Mouse (Mus musculus): ENCODE measurements around the gene Tmem208.
"Not testable (repeated sequence)": the region's sequence is repeated elsewhere in the genome, so short reads cannot be mapped to it uniquely, and the experiment has no call there.

Gene Tmem208

GRCm38 (mm10) chr8:105326141-105326672 is at the start of gene Tmem208, which contains the start of gene Lrrc29:
Gene Tmem208 (plus strand): TSS chr8:105326354.
Gene Lrrc29 (minus strand): TSS chr8:105326278.
- ATAC-seq (ENCODE audit: low TSS enrichment): peak; percentile 94

DNA sequence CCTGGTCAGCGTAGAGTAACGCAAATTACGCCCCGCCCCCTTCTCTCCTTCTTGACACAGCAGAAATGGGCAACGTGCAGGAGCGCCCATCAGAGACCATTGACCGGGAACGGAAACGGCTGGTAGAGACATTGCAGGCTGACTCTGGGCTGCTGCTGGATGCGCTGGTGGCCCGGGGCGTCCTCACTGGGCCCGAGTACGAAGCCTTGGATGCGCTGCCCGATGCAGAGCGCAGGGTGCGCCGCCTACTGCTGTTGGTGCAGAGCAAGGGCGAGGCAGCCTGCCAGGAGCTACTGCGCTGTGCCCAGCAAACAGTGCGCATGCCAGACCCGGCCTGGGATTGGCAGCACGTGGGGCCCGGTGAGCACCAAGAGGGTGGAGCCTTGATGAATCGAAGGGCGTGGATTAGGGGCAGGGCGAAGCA is 47.2 kb upstream of the Tmem208 start:
- ATAC-seq (ENCODE audit: low TSS enrichment): peak; percentile 66

DNA sequence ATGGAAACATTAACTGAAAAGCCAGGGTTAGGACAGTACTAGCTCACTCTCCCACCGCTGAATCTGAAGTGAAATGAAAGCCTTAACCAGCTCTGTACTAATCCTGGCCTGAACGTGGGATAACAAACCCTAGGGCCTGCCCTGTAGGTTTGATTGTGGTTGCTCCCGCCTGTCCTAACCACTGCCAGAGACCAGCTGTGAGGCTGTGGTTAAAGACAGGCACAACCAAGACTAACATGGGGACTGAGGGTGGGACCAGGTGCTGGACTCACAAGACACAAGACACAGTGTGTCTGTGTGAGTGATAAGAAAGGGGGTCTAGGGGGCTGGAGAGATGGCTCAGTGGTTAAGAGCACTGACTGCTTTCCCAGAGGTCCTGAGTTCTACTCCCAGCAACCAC is 45.6 kb upstream of the Tmem208 start:
- no peak for ATAC-seq (ENCODE audit: low TSS enrichment)

DNA sequence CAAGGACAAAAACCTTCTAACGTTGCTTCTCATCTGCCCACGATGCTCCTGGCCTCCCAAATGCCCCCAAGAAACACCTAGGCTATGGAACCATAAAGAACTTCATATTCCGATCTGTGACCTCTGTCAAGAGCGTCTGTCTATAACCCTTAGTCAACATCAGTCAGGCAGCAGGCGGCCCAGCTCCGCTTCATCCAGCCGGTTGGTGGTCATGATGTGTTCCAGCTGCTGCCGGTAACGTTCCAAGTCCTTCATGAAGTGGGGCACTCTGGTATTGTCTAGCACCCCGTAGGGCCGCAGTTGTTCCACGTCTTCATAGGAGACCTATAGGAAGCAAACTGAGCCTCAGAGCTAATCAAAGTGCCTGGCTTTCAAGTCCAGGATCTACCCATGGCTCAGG is 44.3 kb upstream of the Tmem208 start:
- ATAC-seq (ENCODE audit: low TSS enrichment): no peak

- no peak for ATAC-seq (ENCODE audit: low TSS enrichment)
Measured at GRCm38 (mm10) chr8:105282239-105282638, 43.9 kb upstream of the Tmem208 start.

GRCm38 (mm10) chr8:105283074-105283473 is 43.1 kb upstream of the Tmem208 start:
- peak; percentile 25; the same call in 1 of the 2 replicates for ATAC-seq (ENCODE audit: low TSS enrichment)

DNA sequence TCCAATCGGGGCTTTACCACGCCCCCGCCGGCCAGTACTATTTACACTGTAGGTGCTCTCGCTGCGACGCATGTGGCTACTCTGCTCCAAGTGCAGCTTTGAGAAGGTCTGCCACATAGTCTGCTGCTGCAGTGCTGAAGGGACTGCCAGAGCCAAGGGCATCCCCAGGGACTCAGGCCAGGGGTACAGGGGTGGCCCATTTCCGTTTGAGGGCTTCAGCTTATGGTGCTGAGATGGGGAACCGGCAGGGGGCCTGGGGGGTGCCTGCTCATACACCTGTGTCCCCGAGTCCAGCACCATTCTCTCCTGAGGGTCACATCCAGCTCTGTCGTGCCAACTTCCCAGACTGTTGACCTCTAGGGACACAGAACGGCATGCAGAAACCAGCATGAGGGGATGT is 40.6 kb upstream of the Tmem208 start:
- no peak for ATAC-seq (ENCODE audit: low TSS enrichment)

DNA sequence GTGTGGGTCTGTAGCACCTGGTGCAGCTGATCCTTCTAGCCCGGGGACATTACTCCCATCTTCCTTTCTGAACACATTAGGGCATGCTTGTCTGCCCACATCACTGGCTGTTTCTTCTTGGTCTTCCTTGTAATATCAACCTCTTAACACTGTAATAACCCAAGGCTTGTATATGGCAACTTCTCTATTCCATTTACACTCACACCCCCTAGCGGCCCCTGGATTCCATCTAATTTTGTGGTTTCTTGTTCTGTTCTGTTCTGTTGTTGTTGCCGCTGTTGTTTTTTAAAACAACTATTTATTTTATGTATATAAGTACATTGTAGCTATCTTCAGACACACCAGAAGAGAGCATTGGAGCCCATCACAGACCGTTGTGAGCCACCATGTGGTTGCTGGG is 39.2 kb upstream of the Tmem208 start:
- no peak for ATAC-seq (ENCODE audit: low TSS enrichment)

GRCm38 (mm10) chr8:105288231-105288630 is 37.9 kb upstream of the Tmem208 start:
- no peak for ATAC-seq (ENCODE audit: low TSS enrichment)

DNA sequence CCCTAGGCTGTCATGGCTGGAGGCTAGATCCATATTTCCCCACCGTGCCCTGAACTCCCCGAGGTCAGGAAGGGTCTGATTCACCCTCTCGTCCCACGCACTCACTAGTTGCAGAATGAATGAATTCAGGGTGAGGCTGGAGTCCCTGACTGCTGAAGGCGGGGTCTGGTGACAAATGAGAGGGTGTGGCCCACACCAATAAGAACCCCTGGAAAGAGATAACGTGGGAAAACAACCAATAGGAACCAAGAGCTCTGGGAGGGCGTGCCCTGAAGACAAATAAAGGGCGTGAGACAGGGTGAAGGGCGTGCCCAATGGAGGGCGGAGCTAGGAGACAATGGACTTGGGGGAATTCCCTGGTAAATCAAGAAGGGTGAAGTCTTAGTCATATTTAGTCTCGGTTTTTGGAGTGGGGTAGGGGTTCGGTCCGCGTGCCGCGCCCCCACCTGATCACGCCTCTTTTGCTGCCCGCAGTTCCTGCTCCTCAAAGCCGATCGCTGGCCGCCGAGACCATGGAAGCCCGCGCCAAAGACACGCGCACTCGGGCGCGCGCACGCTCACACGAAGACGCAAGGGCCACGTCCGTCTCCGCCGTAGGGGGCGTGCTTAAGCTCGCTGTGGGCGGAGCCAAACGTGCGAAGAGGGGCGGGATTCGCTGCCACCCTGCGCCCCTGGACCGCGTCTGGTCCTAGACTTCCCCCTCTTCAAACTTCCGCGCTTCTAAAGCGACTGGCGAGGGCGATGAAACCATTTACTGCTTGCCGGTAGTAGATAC is 37.0 kb upstream of the Tmem208 start:
- ATAC-seq (ENCODE audit: low TSS enrichment): peak; percentile 83

DNA sequence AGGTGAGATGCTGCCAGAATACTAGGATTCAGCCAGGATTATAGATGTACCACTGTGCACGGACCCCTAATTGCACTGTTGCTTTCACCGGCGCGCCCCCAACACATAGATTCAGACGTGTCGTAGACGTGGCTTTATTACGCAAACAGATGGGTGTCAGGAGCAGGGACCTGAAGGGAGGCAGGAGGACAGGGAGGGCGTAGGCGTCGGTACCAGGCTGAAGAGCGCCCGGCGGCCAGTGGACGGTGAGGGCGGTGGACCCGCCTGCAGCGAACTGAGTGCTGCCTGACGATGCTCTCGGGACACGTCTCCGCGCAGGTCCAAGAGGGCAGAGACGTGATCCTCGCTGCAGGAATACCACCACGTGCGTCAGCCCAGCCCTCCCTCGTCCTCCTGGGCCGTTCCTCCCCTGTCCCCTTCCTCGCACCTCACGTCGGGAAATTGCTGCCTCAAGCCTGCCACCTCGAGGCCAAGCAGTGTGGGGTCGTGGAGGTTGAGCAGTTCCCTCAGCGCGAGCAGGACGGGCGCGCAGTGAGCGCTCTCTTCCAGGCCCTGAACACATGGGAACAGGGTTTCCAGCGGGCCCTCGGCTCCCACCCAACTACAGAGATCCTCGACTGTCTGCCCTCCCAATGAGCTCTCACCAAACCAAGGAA is 36.2 kb upstream of the Tmem208 start, which contains the start of gene 4931428F04Rik:
Gene 4931428F04Rik (minus strand): TSS at position 60 of the 656 bp plus-strand sequence.
- peak; percentile 16 for ATAC-seq (ENCODE audit: low TSS enrichment)

DNA sequence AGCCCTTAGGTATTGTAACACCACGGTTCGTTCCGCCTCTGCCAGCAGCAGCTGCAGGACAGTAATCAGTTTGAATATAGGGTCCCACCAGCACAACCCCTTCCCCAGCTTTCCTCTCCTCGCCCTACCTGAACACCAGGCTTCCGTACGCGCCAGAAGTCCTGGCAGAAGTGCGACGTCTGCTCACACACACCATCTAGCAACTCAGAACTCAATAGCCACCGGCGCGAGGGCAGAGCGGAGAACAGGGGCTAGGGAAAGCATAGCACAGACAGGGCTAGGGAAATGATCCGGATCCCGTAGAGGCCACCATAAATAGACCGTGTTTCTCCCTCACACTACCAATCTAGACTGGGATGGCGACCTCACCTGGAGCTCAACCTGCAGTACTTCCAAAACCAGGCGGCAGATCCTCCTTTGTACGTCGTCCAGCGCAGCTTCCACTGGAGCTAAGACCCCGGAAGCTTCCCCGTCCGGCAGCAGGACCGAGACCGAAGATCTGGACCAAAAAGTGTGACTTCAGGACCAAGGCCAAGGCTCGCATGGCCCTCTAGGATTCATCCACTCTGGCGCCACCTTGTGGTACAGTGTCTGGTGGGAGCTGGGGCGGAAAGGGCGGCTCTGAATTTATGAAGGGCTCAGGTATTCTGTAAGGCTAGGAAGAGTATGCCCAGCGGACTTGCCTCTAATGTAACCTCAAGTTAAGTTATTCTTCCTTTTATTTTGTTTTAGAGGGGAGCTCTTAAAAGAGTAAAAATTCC is 35.4 kb upstream of the Tmem208 start:
- no peak for ATAC-seq (ENCODE audit: low TSS enrichment)

DNA sequence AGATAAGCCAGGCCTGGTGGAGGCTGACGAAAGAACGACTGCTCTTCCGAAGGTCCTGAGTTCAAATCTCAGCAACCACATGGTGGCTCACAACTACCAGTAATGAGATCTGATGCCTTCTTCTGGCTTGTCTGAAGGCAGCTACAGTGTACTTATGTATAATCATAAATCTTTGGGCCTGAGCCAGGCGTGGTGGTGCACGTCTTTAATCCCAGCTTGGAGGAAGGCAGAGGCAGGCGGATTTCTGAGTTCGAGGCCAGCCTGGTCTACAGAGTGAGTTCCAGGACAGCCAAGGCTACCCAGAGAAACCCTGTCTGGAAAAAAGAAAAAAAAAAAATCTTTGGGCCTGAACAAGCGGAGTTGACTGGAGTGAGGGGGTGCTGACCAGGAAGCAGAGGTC is 34.8 kb upstream of the Tmem208 start:
- ATAC-seq (ENCODE audit: low TSS enrichment): not testable (repeated sequence)

DNA sequence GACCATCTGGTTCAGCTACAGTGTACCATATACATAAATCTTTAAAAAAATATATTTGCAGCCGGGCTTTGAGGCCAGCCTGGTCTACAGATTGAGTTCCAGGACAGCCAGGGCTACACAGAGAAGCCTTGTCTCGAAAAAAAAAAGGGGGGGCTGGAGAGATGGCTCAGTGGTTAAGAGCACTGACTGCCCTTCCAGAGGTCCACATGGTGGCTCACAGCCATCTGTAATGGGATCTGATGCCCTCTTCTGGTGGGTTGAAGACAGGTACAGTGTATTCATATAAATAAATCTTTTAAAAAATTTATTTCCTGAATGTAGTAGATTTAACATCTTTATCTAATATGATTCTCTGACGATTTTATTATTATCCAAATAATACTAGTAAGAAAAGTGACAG is 34.4 kb upstream of the Tmem208 start:
- not testable (repeated sequence) for ATAC-seq (ENCODE audit: low TSS enrichment)

- no peak for ATAC-seq (ENCODE audit: low TSS enrichment)
Measured at GRCm38 (mm10) chr8:105292471-105292870, 33.7 kb upstream of the Tmem208 start.

DNA sequence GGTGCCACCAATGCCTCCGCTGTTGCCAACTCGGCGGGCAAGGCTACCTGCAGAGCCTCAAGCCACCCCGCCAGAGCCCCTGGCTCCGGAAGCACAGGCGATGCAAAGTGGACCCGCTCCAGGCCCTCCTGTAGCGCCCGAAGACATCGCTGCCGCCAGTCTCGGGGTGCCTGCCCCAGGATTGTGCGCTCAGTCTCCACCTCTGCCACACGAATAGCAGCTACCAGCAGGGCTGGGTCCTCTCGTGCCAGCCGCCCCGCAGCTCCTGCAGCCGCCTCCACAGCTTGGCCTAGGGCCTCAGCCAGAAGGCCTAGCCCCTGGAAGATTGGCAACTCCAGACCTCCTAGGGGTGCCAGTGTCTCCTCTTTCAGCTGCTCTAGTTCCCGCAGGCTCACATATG is 32.7 kb upstream of the Tmem208 start:
- no peak for ATAC-seq (ENCODE audit: low TSS enrichment)

DNA sequence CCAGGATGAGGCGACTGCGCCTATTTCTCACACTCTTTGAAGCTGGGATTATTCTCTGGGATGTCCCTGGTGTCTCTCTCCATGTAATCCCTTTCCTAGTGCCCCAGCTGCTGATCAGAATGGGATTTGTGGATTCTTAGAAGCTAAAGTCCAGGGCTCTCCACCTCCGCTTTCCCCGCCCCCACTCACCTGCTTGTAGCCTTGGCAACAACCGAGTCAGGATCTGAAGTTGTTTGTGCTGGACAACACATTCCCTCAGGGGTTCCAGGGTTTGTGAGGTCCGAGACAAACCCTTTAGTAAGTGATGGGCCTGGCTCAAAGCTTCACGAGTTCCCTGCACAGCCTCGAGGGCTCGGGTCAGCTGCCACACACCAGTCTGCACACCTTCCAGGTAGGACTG is 31.4 kb upstream of the Tmem208 start:
- no peak for ATAC-seq (ENCODE audit: low TSS enrichment)

DNA sequence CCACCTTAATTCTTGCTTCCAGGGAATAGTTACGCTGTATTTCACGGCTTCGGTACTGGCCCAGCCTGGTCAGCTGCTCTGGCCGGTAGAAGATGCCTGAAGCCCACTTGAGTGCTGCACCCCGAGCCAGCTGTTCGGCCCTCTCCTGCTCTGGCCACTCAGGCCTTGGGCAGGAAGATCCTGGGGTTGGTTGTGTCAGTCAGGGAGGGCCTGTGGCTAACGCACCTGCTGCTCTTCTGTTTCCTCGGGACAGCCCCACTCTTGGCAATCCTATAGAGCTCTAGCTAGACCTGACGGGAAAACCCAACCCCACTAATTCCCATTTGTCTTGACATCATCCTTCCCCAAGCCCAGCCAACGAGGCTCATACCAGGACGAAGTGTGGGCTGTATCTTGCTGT is 30.9 kb upstream of the Tmem208 start:
- ATAC-seq (ENCODE audit: low TSS enrichment): no peak

DNA sequence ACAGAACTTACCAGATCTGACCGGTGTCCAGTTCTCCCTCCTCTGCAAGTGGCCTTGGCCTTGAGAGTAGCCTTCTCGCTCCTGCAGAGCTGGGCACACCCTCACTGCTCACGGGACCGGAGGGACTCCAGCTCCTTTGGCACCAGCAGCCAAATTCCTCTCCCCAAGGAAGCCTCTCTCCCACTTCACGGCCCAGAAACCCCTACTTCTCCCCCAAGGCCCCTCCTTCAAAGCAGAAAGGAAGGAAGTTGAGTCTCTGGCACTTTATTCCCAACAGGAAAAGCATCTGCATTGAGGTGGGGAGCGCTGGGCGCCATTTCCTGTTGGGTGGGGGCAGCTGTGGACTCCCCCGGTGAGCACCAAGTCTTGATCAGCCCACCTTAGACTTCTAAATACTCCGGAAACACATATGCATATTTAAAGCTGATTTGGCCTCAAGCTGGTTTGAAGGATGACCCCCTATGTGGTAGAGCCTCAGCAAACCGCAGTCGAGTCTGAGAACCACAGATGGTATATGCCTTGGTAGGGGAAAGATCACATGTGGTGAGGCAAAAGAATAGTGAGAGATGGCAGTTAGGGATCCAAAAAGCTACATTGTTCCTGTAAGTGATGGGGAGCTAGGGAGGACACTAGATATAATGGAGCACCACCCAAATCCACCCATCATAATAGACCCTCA is 30.1 kb upstream of the Tmem208 start, which contains the start of gene Exoc3l:
Gene Exoc3l (minus strand): TSS at position 207 of the 679 bp plus-strand sequence.
- ATAC-seq (ENCODE audit: low TSS enrichment): no peak

- ATAC-seq (ENCODE audit: low TSS enrichment): peak; percentile 95
Measured at GRCm38 (mm10) chr8:105297511-105298192, 28.5 kb upstream of the Tmem208 start, which contains the start of gene E2f4. Gene E2f4 (plus strand): TSS chr8:105297663.
